Mouse (Mus musculus): Measurements from ENCODE around the gene Galns.

Galns gene

GRCm38 (mm10) chr8:122538310-122539076 lies 72.8 kb downstream of the Galns start:
- DNase-seq (ENCODE audit: low spot score), result no peak

- DNase-seq (ENCODE audit: low spot score), result no peak
Measured at GRCm38 (mm10) chr8:122537812-122538211, 73.5 kb downstream of the Galns start.

- DNase-seq (ENCODE audit: low spot score), result peak; percentile 90
Measured at GRCm38 (mm10) chr8:122537033-122537432, 74.2 kb downstream of the Galns start.

GRCm38 (mm10) chr8:122531312-122531711 lies 80.0 kb downstream of the Galns start:
- no peak for DNase-seq (ENCODE audit: low spot score)

- no peak for DNase-seq (ENCODE audit: low spot score)
Measured at GRCm38 (mm10) chr8:122529159-122529558, 82.1 kb downstream of the Galns start.
